Mouse (Mus musculus): Measurements from ENCODE around the gene Trip6.

Trip6 gene

GRCm38 (mm10) chr5:137338256-137338655 is 24.1 kb upstream of the Trip6 start:
- DNase-seq (ENCODE audit: low read depth) = peak; percentile 97

- DNase-seq (ENCODE audit: low read depth) = no peak
Measured at GRCm38 (mm10) chr5:137337190-137337589, 23.0 kb upstream of the Trip6 start.

- DNase-seq (ENCODE audit: low read depth) = no peak
Measured at GRCm38 (mm10) chr5:137335066-137335465, 20.9 kb upstream of the Trip6 start.

- DNase-seq (ENCODE audit: low read depth) = no peak
Measured at GRCm38 (mm10) chr5:137334317-137334716, 20.1 kb upstream of the Trip6 start.

- DNase-seq (ENCODE audit: low read depth) = peak; percentile 98
Measured at GRCm38 (mm10) chr5:137333512-137334174, 19.4 kb upstream of the Trip6 start, which contains the start of gene Slc12a9. Slc12a9 (minus strand) TSS chr5:137333597.

- no peak for DNase-seq (ENCODE audit: low read depth)
Measured at GRCm38 (mm10) chr5:137332857-137333511, 18.8 kb upstream of the Trip6 start.

GRCm38 (mm10) chr5:137330910-137331309 is 16.7 kb upstream of the Trip6 start:
- DNase-seq (ENCODE audit: low read depth) = no peak

GRCm38 (mm10) chr5:137320996-137321395 is 6.8 kb upstream of the Trip6 start:
- no peak for DNase-seq (ENCODE audit: low read depth)

- no peak for DNase-seq (ENCODE audit: low read depth)
Measured at GRCm38 (mm10) chr5:137318570-137318969, 4.4 kb upstream of the Trip6 start.

- DNase-seq (ENCODE audit: low read depth) = no peak
Measured at GRCm38 (mm10) chr5:137317361-137317760, 3.2 kb upstream of the Trip6 start.

- no peak for DNase-seq (ENCODE audit: low read depth)
Measured at GRCm38 (mm10) chr5:137315084-137315903, 1.1 kb upstream of the Trip6 start.

- peak; percentile 66 for DNase-seq (ENCODE audit: low read depth)
Measured at GRCm38 (mm10) chr5:137313466-137314192, 575 bp downstream of the Trip6 start.

GRCm38 (mm10) chr5:137308356-137308755 is 5.8 kb downstream of the Trip6 start:
- DNase-seq (ENCODE audit: low read depth) = peak; percentile 45

- DNase-seq (ENCODE audit: low read depth) = peak; percentile 98
Measured at GRCm38 (mm10) chr5:137307071-137307912, 6.9 kb downstream of the Trip6 start, which contains the start of gene Srrt. Srrt (minus strand) TSS chr5:137307674.

GRCm38 (mm10) chr5:137306439-137307005 is 7.7 kb downstream of the Trip6 start:
- DNase-seq (ENCODE audit: low read depth) = peak; percentile 32

GRCm38 (mm10) chr5:137305822-137306221 is 8.4 kb downstream of the Trip6 start:
- DNase-seq (ENCODE audit: low read depth) = peak; percentile 12

- no peak for DNase-seq (ENCODE audit: low read depth)
Measured at GRCm38 (mm10) chr5:137304816-137305215, 9.4 kb downstream of the Trip6 start.

GRCm38 (mm10) chr5:137304165-137304564 is 10.0 kb downstream of the Trip6 start:
- peak; percentile 30 for DNase-seq (ENCODE audit: low read depth)

GRCm38 (mm10) chr5:137303609-137304008 is 10.6 kb downstream of the Trip6 start:
- DNase-seq (ENCODE audit: low read depth) = no peak

GRCm38 (mm10) chr5:137301253-137301652 is 13.0 kb downstream of the Trip6 start:
- DNase-seq (ENCODE audit: low read depth) = peak; percentile 15

GRCm38 (mm10) chr5:137299240-137299639 is 15.0 kb downstream of the Trip6 start:
- DNase-seq (ENCODE audit: low read depth) = no peak

Data from NIH3T3 (cell line).